Mouse (Mus musculus) midbrain, embryonic 11.5 days (tissue): ENCODE measurements at regions not wholly inside any gene's neighbourhood (a gene's known extent, or its start where the extent isn't known, plus 50 kb on each side); places are given as distances from the start of the nearest gene placed in this dataset.

ENCODE experiments used
- ATAC-seq: fragments of 200-750 bp; cut with Nextera tagmentation; 2 replicates; pipeline ENCODE4 v1.8.0; 2017; ENCODE audit warnings: moderate TSS enrichment, moderate library complexity; ENCODE audit not compliant: low FRiP score
- DNase-seq: peaks from one replicate; pipeline ENCODE4 v3.0.0; 2015; ENCODE audit warnings: low spot score; ENCODE audit errors: missing footprints
- H3K27ac ChIP-seq: fragments of 300-500 bp; sonication (generic); 2 replicates; pipeline ENCODE4 v1.5.1; 2014; ENCODE audit warnings: low read depth, low read length
- H3K27me3 ChIP-seq: fragments of 300-500 bp; sonication (generic); 2 replicates; pipeline ENCODE4 v1.6.1; 2014; ENCODE audit warnings: mild to moderate bottlenecking, low read length, moderate library complexity, mixed read lengths; ENCODE audit not compliant: control insufficient read depth, insufficient read depth
- H3K36me3 ChIP-seq: fragments of 300-500 bp; sonication (generic); 2 replicates; pipeline ENCODE4 v1.6.1; 2014; ENCODE audit warnings: mild to moderate bottlenecking, low read length, moderate library complexity, mixed read lengths; ENCODE audit not compliant: control insufficient read depth, insufficient read depth
- H3K4me1 ChIP-seq: fragments of 300-500 bp; sonication (generic); 2 replicates; pipeline ENCODE4 v1.6.1; 2014; ENCODE audit warnings: low read length; ENCODE audit not compliant: control insufficient read depth, insufficient read depth
- H3K4me2 ChIP-seq: fragments of 300-500 bp; sonication (generic); 2 replicates; pipeline ENCODE4 v1.6.1; 2014; ENCODE audit warnings: mild to moderate bottlenecking, moderate library complexity
- H3K4me3 ChIP-seq: fragments of 300-500 bp; sonication (generic); 2 replicates; pipeline ENCODE4 v1.5.1; 2014; ENCODE audit warnings: low read depth, low read length
- H3K9ac ChIP-seq: fragments of 300-500 bp; sonication (generic); 2 replicates; pipeline ENCODE4 v1.6.1; 2014; ENCODE audit warnings: low read length
- H3K9me3 ChIP-seq: fragments of 300-500 bp; sonication (generic); 2 replicates; pipeline ENCODE4 v1.6.1; 2016; ENCODE audit warnings: low read length; ENCODE audit not compliant: control insufficient read depth
- WGBS: fragments of 180-500 bp; shearing (Covaris S2); extraction: QIAGEN DNeasy Blood & Tissue Kit; methylation state at CpG from one replicate; pipeline ENCODE4 v1.1.7; 2014; 5-methylcytosine and 5-hydroxymethylcytosine counted together

DNA sequence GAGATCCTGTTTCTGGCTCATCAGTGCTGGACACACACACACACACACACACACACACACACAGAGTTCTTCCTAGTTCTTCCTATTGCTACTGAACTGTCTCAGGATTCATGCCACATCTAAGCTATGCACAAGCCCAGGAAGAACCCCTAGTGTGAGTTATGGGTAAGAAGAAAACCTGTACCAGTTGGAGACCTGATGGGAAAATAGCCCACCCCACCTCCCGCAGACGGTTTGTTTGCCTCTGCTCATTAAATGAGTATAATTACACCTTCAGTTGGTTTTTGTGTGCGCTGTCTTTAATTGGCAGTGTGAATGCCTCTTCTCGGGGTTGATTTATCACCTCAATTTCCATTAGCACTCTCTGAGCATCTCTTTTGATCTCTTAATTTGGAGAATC, 165.8 kb upstream of the Mocs1 start:
- DNase-seq (no peak), ATAC-seq (no peak)
- Histone ChIP-seq H3K4me2 (no peak overlapping the region), H3K9ac (no peak overlapping the region), H3K27ac (no peak overlapping the region), H3K27me3 (no peaks in the 10 kb centered on the region), H3K9me3 (no peaks in the 10 kb centered on the region), H3K4me3 (no peak overlapping the region), H3K4me1 (no peaks in the 10 kb centered on the region), H3K36me3 (no peaks in the 10 kb centered on the region)
- whole genome bisulfite sequencing, result 81% methylated on average over 4 of the region's 4 CpGs

DNA sequence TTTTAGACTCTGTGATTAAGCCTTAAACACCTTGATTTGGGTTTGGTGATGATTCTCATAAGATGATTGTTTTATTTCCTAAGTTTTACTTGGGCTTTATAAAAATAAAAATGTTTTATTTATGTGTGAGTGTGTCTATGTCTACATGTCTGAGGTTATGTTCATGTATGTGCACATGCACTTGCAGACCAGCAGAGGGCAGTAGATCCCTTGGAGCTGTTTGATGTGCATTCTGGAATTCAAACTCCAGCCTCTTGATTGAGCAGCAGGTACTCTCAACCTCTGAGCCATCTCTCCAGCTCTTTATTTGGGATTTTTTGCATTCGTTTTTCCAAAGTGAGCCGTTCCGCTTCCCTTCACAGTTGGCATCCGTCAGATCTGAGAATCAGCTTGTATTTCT, 161.8 kb upstream of the Mocs1 start:
- DNase-seq (no peak), ATAC-seq (no peak)
- WGBS, result 77% methylated on average over 4 of the region's 4 CpGs
- H3K9me3 ChIP-seq, result no peaks in the 10 kb centered on the region
- no peak overlapping the region for H3K4me3 ChIP-seq
- no peak overlapping the region for H3K4me2 ChIP-seq
- no peak overlapping the region for H3K9ac ChIP-seq
- no peak overlapping the region for H3K27ac ChIP-seq
- H3K27me3 ChIP-seq, result no peaks in the 10 kb centered on the region
- H3K4me1 ChIP-seq, result no peaks in the 10 kb centered on the region
- H3K36me3 ChIP-seq, result no peaks in the 10 kb centered on the region

DNA sequence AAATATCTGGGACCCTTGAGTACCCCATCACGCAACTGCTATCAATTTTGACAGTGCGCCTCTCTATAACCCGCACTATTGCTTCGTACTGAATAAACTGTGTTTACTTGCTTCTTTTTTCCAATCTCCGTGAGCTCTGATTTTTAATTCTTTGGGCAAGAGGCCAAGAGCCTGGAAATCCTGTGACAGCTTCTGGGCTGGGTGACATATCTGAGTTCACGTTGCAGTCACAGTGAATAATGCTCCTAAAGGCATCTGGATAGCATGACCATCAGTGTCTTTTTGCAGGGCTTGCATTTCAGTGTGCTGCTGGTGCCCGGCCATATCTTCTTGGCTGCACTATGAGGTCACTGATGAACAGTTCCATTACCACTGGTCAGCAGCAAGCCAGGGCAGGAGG, 158.2 kb upstream of the Mocs1 start:
- H3K9me3 ChIP-seq, result no peaks in the 10 kb centered on the region
- WGBS, result 93% methylated on average over 7 of the region's 7 CpGs
- DNase-seq (no peak), ATAC-seq (no peak)
- H3K4me1 ChIP-seq, result no peaks in the 10 kb centered on the region
- no peaks in the 10 kb centered on the region for H3K36me3 ChIP-seq
- H3K9ac ChIP-seq, result no peak overlapping the region
- no peaks in the 10 kb centered on the region for H3K27me3 ChIP-seq
- H3K4me3 ChIP-seq, result no peak overlapping the region
- H3K27ac ChIP-seq, result no peak overlapping the region
- no peak overlapping the region for H3K4me2 ChIP-seq

DNA sequence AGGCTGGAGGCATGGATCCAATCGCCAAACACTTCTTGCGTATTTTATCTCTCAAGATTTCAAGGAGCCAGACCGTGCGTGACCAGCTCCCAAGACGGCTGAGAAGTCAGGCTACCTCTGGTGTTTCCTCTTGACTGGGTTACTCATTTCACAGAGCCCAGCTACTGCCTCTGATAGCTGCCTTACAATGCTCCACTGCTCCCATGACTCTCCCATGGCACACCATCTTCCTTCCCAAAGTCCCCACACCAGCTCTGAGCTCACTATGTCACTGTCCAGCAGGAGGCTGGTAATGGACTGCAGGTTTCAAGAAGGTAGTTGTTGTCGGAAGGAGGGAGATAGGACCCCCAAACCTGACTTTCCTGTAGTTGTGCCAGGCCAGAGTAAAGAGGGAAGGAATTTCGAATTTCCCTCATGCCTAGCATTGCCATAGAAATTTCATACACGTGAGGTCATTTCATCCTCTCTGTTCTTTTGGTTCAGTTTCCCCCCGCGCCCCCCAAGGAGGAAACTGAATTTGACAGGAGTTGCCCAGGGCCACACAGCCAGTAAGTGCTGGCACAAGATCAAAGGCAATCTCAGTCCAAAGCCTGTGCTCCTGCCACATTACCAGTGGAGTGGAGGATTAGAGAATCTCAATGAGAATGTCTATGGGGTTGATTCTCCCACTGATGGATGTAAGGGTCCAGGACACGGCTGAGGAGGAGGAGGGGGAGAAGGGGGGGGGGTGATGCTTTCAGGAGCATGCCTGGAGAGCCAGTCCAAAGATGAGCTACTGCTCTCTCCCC, 155.3 kb upstream of the Mocs1 start:
- no peak for DNase-seq
- no peak; the same call in 1 of the 2 replicates for ATAC-seq

DNA sequence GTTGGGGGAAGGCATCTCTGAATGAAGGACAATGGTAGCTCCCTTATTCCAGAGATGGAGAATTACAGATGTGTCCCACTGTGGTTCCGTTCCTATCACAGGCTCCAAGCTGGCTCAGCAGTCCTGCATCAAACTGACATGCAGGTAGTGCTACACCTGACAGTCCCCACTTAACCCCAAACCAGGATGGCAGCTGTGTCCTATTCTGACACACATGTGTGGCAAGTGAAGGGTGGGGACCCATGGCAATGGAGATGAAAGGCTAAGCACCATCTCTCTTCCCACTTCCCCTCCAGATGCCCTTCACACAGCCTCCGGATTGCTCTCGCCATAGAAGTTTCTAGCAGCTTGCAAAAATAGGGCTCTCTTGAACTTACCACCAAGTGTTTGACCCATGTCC, 153.2 kb upstream of the Mocs1 start:
- DNase-seq (no peak), ATAC-seq (no peak)
- Histone ChIP-seq H3K27me3 (no peaks in the 10 kb centered on the region), H3K4me1 (no peaks in the 10 kb centered on the region), H3K27ac (no peak overlapping the region), H3K9me3 (no peaks in the 10 kb centered on the region), H3K4me3 (no peak overlapping the region), H3K9ac (no peak overlapping the region), H3K4me2 (no peak overlapping the region), H3K36me3 (no peaks in the 10 kb centered on the region)
- 87% methylated on average over 3 of the region's 3 CpGs for WGBS

More for the DNA sequence above, 155.3 kb upstream of the Mocs1 start:
- Histone ChIP-seq H3K36me3 (no peaks in the 10 kb centered on the region), H3K27ac (no peak overlapping the region), H3K4me3 (no peak overlapping the region), H3K4me1 (no peaks in the 10 kb centered on the region), H3K9ac (no peak overlapping the region), H3K4me2 (no peak overlapping the region), H3K9me3 (no peaks in the 10 kb centered on the region), H3K27me3 (no peaks in the 10 kb centered on the region)
- 84% methylated on average over 10 of the region's 11 CpGs for WGBS

DNA sequence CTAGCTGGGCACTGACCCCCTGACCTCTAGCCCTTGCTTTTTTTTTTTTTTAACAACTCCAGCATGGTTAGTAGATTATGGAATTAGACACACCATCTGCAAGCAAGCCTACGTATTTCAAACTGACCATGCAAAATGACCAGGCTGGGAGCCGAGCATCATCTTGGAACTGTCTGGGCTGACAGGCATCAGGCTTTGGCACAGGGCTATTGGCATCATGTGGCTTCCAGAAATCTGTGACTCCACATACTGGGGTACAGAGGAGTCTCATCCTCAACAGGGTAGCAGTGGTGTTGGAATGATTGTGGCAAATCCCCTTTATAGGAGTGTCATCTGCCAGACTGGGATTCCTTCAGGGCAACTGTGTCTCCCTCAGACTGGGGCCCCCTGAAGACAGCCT, 152.7 kb upstream of the Mocs1 start:
- H3K27me3 ChIP-seq, result no peaks in the 10 kb centered on the region
- H3K9ac ChIP-seq, result no peak overlapping the region
- no peaks in the 10 kb centered on the region for H3K4me1 ChIP-seq
- DNase-seq (no peak), ATAC-seq (no peak)
- no peak overlapping the region for H3K4me2 ChIP-seq
- no peak overlapping the region for H3K4me3 ChIP-seq
- H3K9me3 ChIP-seq, result no peaks in the 10 kb centered on the region
- H3K36me3 ChIP-seq, result no peaks in the 10 kb centered on the region
- WGBS, result 45% methylated on average over 2 of the region's 2 CpGs
- H3K27ac ChIP-seq, result no peak overlapping the region

DNA sequence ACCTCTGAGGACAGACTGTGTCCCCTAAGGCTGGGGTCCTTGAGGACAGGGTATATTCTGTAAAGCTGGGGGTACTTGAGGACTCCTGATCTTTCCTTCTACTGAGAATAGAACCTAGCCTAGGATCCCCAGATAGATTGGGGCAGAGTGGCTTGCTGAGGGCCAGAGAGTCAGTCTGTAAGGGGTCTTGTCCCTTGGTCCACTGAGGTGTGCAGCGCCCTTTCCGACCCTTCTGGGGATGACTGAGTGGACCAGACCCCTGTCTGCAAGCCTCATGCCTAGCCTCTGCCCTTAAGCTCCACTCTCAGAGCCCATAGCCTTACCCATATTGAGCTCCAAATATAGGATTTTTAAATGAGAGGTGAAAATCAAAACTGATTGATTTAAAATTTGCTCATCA, 152.2 kb upstream of the Mocs1 start:
- no peak for DNase-seq
- no peaks in the 10 kb centered on the region for H3K9me3 ChIP-seq
- 90% methylated on average over 2 of the region's 2 CpGs for WGBS

DNA sequence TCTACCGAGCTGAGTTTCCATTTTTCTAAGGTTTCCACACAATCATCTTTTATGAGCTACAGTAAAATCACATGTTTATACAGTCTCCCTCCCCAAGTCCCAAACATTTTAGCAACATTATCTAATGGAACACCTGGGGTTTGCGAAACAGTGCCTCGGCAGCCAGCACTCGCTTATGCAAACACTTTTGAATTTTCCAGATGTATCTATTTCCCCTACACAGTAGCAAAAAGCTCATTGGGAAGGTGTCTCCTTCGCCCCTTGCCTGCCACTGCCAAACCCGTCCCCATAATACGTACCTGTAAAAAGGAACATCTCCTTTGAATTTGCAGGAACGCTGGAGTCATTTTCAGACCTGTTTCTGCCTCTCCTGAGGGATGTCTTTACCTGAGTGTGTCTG, 149.6 kb upstream of the Mocs1 start:
- ATAC-seq (no peak), DNase-seq (no peak)
- Histone ChIP-seq H3K4me3 (no peak overlapping the region), H3K4me1 (no peaks in the 10 kb centered on the region), H3K4me2 (no peak overlapping the region), H3K36me3 (no peaks in the 10 kb centered on the region), H3K9ac (no peak overlapping the region), H3K9me3 (no peaks in the 10 kb centered on the region), H3K27ac (no peak overlapping the region), H3K27me3 (no peaks in the 10 kb centered on the region)
- WGBS, result 85% methylated on average over 8 of the region's 8 CpGs

More for the DNA sequence above, 152.2 kb upstream of the Mocs1 start:
- Histone ChIP-seq H3K4me2 (no peak overlapping the region), H3K4me1 (no peaks in the 10 kb centered on the region), H3K27me3 (no peaks in the 10 kb centered on the region), H3K36me3 (no peaks in the 10 kb centered on the region), H3K9ac (no peak overlapping the region), H3K27ac (no peak overlapping the region), H3K4me3 (no peak overlapping the region)
- ATAC-seq, result no peak

- ATAC-seq, result no peak
- no peak overlapping the region for H3K4me2 ChIP-seq
- no peaks in the 10 kb centered on the region for H3K4me1 ChIP-seq
- no peak overlapping the region for H3K27ac ChIP-seq
- no peaks in the 10 kb centered on the region for H3K36me3 ChIP-seq
- H3K9ac ChIP-seq, result no peak overlapping the region
- no peak for DNase-seq
- no peaks in the 10 kb centered on the region for H3K27me3 ChIP-seq
- WGBS, result 80% methylated on average over 10 of the region's 10 CpGs
- H3K4me3 ChIP-seq, result no peak overlapping the region
- no peaks in the 10 kb centered on the region for H3K9me3 ChIP-seq
These were observed 149.0 kb upstream of the Mocs1 start for GRCm38 (mm10) chr17:49278973-49279727.
